Mouse (Mus musculus) bone marrow macrophage, adult 2 months (primary cell): Measurements from ENCODE around the gene Mdk. TPM values are rescaled to one million over a fixed set of nuclear protein-coding genes. Genes with fewer than 3 reads are reported as not detected.

Source experiments
- H3K27ac ChIP-seq: 2 replicates; pipeline ENCODE4 v1.5.1; 2012; ENCODE audit warnings: low read depth, low read length; ENCODE audit not compliant: insufficient read depth
- H3K4me1 ChIP-seq: 2 replicates; pipeline ENCODE4 v1.6.1; 2012; ENCODE audit warnings: low read length; ENCODE audit not compliant: control insufficient read depth, insufficient read depth
- H3K4me3 ChIP-seq: 2 replicates; pipeline ENCODE4 v1.5.1; 2012; ENCODE audit warnings: mild to moderate bottlenecking, low read length, moderate library complexity; ENCODE audit not compliant: insufficient read depth
- CTCF ChIP-seq: IDR thresholded peaks from 2 replicates; pipeline ENCODE4 v1.5.1; 2012; ENCODE audit warnings: low read depth, mild to moderate bottlenecking, low read length, moderate library complexity
- POLR2A ChIP-seq: IDR thresholded peaks from 2 replicates; pipeline ENCODE4 v1.6.1; 2012; ENCODE audit warnings: mild to moderate bottlenecking, low read depth, low read length, borderline replicate concordance
- polyA plus RNA-seq: library from polyadenylated mRNA; stranded (reverse); fragments of >200 nt; gene quantifications from 2 replicates; pipeline ENCODE4 v1.2.4, GENCODE M21; 2012; ENCODE audit not compliant: missing spikeins, insufficient read depth, insufficient read length

Gene Mdk
- polyA plus RNA-seq, 1 experiment = 3.4 TPM

DNA sequence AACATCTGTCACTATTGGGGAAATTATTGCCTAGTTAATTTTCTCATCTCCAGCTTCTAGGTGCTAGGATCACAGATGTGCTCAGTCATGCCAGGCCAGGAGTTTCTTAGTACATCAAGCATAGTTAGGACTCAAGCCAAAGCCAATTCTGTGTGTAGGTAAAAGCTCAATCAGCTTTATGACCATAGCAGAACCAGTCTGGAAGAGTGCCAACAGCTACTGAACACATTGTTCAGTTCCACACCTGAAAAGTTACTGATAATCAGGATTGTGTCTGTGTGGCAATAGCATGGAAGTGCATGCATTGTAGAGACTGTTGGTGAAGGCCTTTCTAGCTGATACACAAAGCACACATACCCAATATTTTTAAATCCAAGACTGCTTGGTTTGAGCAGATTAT, 34.1 kb downstream of the Mdk start:
- H3K4me3 ChIP-seq = no peak overlapping the region
- H3K4me1 ChIP-seq = peaks cover 3% of the 10 kb centered on the region; the same call in 1 of the 2 replicates
- TF ChIP-seq POLR2A = no peak
- no peak for TF ChIP-seq CTCF
- no peak overlapping the region for H3K27ac ChIP-seq

DNA sequence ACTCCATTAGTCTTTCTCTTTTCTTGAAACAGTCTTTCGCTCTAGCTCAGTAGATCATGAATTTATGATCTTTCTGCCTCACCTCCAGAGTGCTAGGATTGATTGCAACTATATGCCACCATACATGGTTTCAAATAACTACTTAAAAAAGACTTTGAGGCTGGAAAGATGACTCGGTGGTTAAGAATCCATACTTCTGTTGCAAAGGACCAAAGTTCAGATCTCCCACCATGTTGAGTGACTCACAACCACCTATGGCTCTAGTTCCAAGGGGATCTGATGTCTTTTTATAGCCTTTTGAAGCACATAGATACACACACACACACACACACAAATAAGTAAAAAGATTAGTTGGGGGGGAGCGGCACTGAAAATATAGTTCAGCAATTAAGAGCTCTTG, 36.7 kb downstream of the Mdk start:
- Histone ChIP-seq H3K27ac (no peak overlapping the region), H3K4me1 (peaks cover 3% of the 10 kb centered on the region; the same call in 1 of the 2 replicates), H3K4me3 (no peak overlapping the region)
- TF ChIP-seq CTCF (no peak), POLR2A (no peak)

DNA sequence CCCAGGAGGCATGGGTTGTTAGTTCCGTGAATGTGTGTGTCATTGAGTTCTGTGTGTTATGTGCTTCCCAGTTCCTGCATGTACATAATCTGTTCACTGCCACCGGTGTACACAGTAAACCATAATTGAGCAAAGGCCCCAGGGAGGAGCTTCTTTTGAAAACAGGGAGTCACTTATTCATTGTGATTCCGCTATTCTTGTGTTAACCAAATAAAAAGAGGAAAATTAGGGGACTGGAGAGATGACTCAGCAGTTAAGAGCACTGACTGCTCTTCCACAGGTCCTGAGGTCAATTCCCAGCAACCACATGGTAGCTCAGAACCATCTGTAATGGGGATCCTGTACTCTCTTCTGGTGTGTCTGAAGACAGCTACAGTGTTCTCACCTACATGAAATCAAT, 37.4 kb downstream of the Mdk start:
- TF ChIP-seq CTCF (no peak), POLR2A (no peak)
- no peak overlapping the region for H3K27ac ChIP-seq
- H3K4me3 ChIP-seq = no peak overlapping the region
- H3K4me1 ChIP-seq = peaks cover 3% of the 10 kb centered on the region; the same call in 1 of the 2 replicates

DNA sequence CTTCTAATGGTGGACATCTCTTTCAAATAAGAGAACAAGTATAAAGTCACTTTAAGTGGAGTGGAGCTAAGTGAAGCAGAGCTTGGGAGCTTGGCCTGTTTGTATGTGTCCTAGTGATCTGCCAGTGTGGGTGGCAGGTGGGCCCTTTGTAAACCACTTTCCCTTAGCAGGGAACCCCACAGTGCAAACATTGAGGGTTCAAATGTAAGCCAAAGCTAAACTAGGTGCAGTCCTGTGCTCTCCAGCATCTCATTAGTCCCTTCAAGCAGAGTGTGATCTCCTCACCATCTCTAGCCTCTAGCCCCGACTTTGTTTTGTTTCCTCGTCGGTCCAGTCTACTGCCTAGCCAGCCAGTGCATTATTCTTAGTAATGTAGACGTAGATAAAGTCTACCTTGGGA, 47.5 kb downstream of the Mdk start:
- no peak overlapping the region for H3K27ac ChIP-seq
- no peak overlapping the region for H3K4me3 ChIP-seq
- TF ChIP-seq CTCF (no peak), POLR2A (no peak)
- peaks cover 10% of the 10 kb centered on the region for H3K4me1 ChIP-seq

DNA sequence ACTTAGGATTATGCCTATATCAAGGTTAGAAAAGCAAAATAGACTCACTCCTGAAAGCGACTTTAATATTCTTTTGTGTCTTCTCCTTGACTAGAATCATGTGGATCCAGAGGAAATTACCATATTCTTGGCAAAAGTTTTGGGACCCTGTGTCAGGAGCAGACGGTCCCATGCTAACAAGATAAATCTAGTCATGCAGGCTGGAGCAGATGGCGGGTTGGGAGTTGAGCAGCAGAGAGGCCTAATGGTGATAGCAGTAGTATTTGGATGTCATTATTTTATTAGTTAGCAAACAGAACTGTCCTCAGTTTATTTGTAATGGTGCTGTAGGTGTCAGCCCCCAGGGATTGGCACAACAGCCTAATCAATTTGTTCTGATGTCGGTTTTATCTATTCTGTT, 48.1 kb downstream of the Mdk start:
- TF ChIP-seq CTCF = no peak
- no peak for TF ChIP-seq POLR2A
- H3K27ac ChIP-seq = no peak overlapping the region
- no peak overlapping the region for H3K4me3 ChIP-seq
- peaks cover 10% of the 10 kb centered on the region for H3K4me1 ChIP-seq

Other genes with a start within 250 kb of the Mdk start
- 28.8 and 35.7 TPM in 2 replicates for gene Atg13, start 221.7 kb downstream of the Mdk start, polyA plus RNA-seq
- 4.8 and 4.9 TPM in 2 replicates for gene Harbi1, start 221.4 kb downstream of the Mdk start, polyA plus RNA-seq
- 24.0 and 26.3 TPM in 2 replicates for gene Ambra1, start 202.2 kb downstream of the Mdk start, polyA plus RNA-seq
- gene Chrm4, start 5.0 kb downstream of the Mdk start, polyA plus RNA-seq = not detected in 2 replicates
- not detected in 2 replicates for gene Gm9821, start 13.4 kb upstream of the Mdk start, polyA plus RNA-seq
- gene Dgkz, start 43.6 kb upstream of the Mdk start, polyA plus RNA-seq = 129 and 144 TPM in 2 replicates
- 3.7 and 5.1 TPM in 2 replicates for gene Creb3l1, start 92.2 kb upstream of the Mdk start, polyA plus RNA-seq
- 81.5 and 83.4 TPM in 2 replicates for gene Phf21a, start 160.8 kb upstream of the Mdk start, polyA plus RNA-seq